Mouse (Mus musculus) layer of hippocampus, postnatal 36 days (tissue): ENCODE results near the gene Cep112. TPM values are rescaled to one million over a fixed set of nuclear protein-coding genes. Genes with fewer than 3 reads are reported as not detected.

ENCODE experiments used
- DNase-seq, 2 experiments: peaks; one replicate each; pipeline ENCODE4 v3.0.0; 2022
- total RNA-seq, 2 experiments: library from RNA; stranded (reverse); gene quantifications; 2 replicates each; pipeline ENCODE4 v1.2.3; 2021

The Cep112 gene
- total RNA-seq, 2 experiments from 2014 or later = 22.4 to 27.4 TPM

GRCm38 (mm10) chr11:108606036-108606435 lies 181.0 kb downstream of the Cep112 start:
- DNase-seq = no peak

- no peak for DNase-seq
Measured at GRCm38 (mm10) chr11:108606836-108607235, 181.8 kb downstream of the Cep112 start.

GRCm38 (mm10) chr11:108620628-108621433 lies 195.8 kb downstream of the Cep112 start:
- DNase-seq = no peak

- DNase-seq = no peak
Measured at GRCm38 (mm10) chr11:108621434-108621901, 196.5 kb downstream of the Cep112 start.

- DNase-seq = no peak
Measured at GRCm38 (mm10) chr11:108625546-108626232, 200.7 kb downstream of the Cep112 start.

GRCm38 (mm10) chr11:108637780-108638179 lies 212.8 kb downstream of the Cep112 start:
- no peak for DNase-seq

GRCm38 (mm10) chr11:108655574-108655973 lies 230.6 kb downstream of the Cep112 start:
- no peak for DNase-seq

GRCm38 (mm10) chr11:108682014-108682413 lies 257.0 kb downstream of the Cep112 start:
- no peak for DNase-seq

GRCm38 (mm10) chr11:108696563-108696962 lies 271.6 kb downstream of the Cep112 start:
- DNase-seq = no peak

- no peak for DNase-seq
Measured at GRCm38 (mm10) chr11:108752301-108752700, 327.3 kb downstream of the Cep112 start.

GRCm38 (mm10) chr11:108752765-108753164 lies 327.8 kb downstream of the Cep112 start:
- no peak for DNase-seq

- DNase-seq = no peak
Measured at GRCm38 (mm10) chr11:108753361-108754240, 328.6 kb downstream of the Cep112 start.

- no peak for DNase-seq
Measured at GRCm38 (mm10) chr11:108757211-108757610, 332.2 kb downstream of the Cep112 start.

- peak; percentile 46 to 56 for DNase-seq
Measured at GRCm38 (mm10) chr11:108757626-108758430, 332.8 kb downstream of the Cep112 start.

GRCm38 (mm10) chr11:108770064-108770463 lies 345.1 kb downstream of the Cep112 start:
- no peak for DNase-seq

GRCm38 (mm10) chr11:108774019-108774670 lies 349.2 kb downstream of the Cep112 start:
- no peak for DNase-seq

GRCm38 (mm10) chr11:108777158-108777557 lies 352.2 kb downstream of the Cep112 start:
- DNase-seq = no peak

GRCm38 (mm10) chr11:108780271-108781250 lies 355.6 kb downstream of the Cep112 start:
- DNase-seq = no peak

- no peak for DNase-seq
Measured at GRCm38 (mm10) chr11:108798398-108798797, 373.4 kb downstream of the Cep112 start.

- no peak for DNase-seq
Measured at GRCm38 (mm10) chr11:108799695-108800094, 374.7 kb downstream of the Cep112 start.
